Comparison of ENCODE assay signal across 14 mouse cellular contexts in the genomic region with DNA sequence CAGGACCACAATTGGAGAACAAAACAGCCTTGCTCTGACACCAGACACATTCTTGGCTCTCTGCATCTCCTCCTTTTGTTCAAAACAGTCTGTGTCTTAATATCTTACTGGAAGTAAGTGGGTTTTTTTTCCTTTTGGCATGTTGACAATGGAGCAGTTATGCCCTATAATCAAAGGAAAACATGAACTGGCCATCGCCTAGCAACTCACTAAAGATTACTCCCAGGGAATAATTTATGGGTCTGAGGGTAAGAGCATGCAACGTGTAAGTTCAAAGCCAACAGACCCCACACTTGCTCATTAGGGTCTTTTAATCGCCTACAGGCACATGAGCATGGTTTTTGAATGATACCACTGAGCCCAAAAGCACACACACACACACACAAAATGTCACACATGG.
DNase-seq lines count a peak whose midpoint lies in the region; ATAC-seq and TF ChIP-seq lines count a peak whose summit lies in the region.
"Had no signal": no experiment of that assay in that cellular context is flagged by ENCODE, and none has a peak within 500 bp of the region (broad histone marks: within the 10 kb centered on the region; RNA-seq: fewer than 3 reads in every experiment).

No protein-coding gene starts in this region.

- H3K27ac ChIP-seq in heart, embryonic 15.5 days = 0 out of 2 replicates have a peak overlapping the region, but pooled peaks have one; percentile 40
- H3K27ac ChIP-seq in heart, adult 2 months = no peak overlapping the region
- H3K27ac ChIP-seq in lung, postnatal 0 days (ENCODE audit: low read length) = no peak overlapping the region
- H3K27ac ChIP-seq in forebrain, embryonic 12.5 days = peak overlapping the region; percentile 54
- no peak overlapping the region for H3K27ac ChIP-seq in midbrain, postnatal 0 days (ENCODE audit: low read depth, low read length)
- H3K27ac ChIP-seq in thymus, adult 2 months (ENCODE audit: control insufficient read depth, insufficient read depth, low read length) = no peak overlapping the region
- H3K27ac ChIP-seq: embryonic facial prominence, embryonic 13.5 days; lung, embryonic 15.5 days had no signal

- peaks cover 9% of the 10 kb centered on the region for H3K4me1 ChIP-seq in heart, embryonic 15.5 days (replicated peaks)
- H3K4me1 ChIP-seq in heart, adult 2 months (ENCODE audit: control insufficient read depth, insufficient read depth, low read length) = peaks cover 5% of the 10 kb centered on the region; the same call in 1 of the 2 replicates
- no peaks in the 10 kb centered on the region for H3K4me1 ChIP-seq in lung, postnatal 0 days (ENCODE audit: insufficient read depth, low read depth, low read length)
- peaks cover 19% of the 10 kb centered on the region for H3K4me1 ChIP-seq in forebrain, embryonic 12.5 days
- H3K4me1 ChIP-seq in midbrain, postnatal 0 days (ENCODE audit: insufficient read depth, low read length) = no peaks in the 10 kb centered on the region
- H3K4me1 ChIP-seq in thymus, adult 2 months (replicated peaks; ENCODE audit: control insufficient read depth, insufficient read depth, low read length) = no peaks in the 10 kb centered on the region
- H3K4me1 ChIP-seq: embryonic facial prominence, embryonic 13.5 days had no signal

- WGBS in heart, embryonic 15.5 days = 46% methylated on average over 3 of the region's 3 CpGs
- WGBS in heart, adult 2 months = 39% methylated on average over 3 of the region's 3 CpGs
- 55% methylated on average over 3 of the region's 3 CpGs for WGBS in lung, postnatal 0 days
- WGBS in forebrain, embryonic 12.5 days = 32% methylated on average over 3 of the region's 3 CpGs
- 23% methylated on average over 3 of the region's 3 CpGs for WGBS in midbrain, postnatal 0 days
- 76% methylated on average over 3 of the region's 3 CpGs for WGBS in thymus, adult 2 months

- no peak for TF ChIP-seq POLR2A in heart, adult 2 months (IDR thresholded peaks at IDR 0.05; ENCODE audit: insufficient read depth, low read depth, low read length)
- TF ChIP-seq POLR2A in thymus, adult 2 months (IDR thresholded peaks at IDR 0.05; ENCODE audit: control insufficient read depth, extremely low read depth, insufficient read depth, low read length, poor library complexity) = no peak

- no peak for ATAC-seq in heart, embryonic 15.5 days (replicated peaks; ENCODE audit: insufficient number of reproducible peaks, insufficient read depth, low FRiP score, low read depth)
- no peak for ATAC-seq in lung, postnatal 0 days
- ATAC-seq in forebrain, embryonic 12.5 days (ENCODE audit: low FRiP score) = peak; percentile 55; the same call in 1 of the 2 replicates
- ATAC-seq in midbrain, postnatal 0 days (ENCODE audit: low FRiP score) = no peak

- no peaks in the 10 kb centered on the region for H3K9me3 ChIP-seq in heart, embryonic 15.5 days (replicated peaks)
- H3K9me3 ChIP-seq in lung, postnatal 0 days (ENCODE audit: low read length) = no peaks in the 10 kb centered on the region
- H3K9me3 ChIP-seq in forebrain, embryonic 12.5 days = no peaks in the 10 kb centered on the region
- H3K9me3 ChIP-seq in midbrain, postnatal 0 days (ENCODE audit: low read length) = no peaks in the 10 kb centered on the region
- H3K9me3 ChIP-seq: embryonic facial prominence, embryonic 13.5 days; lung, embryonic 15.5 days had no signal

- H3K79me2 ChIP-seq in heart, adult 2 months (replicated peaks; ENCODE audit: control insufficient read depth, insufficient read depth, low read length) = no peaks in the 10 kb centered on the region

- intact Hi-C loops in heart, adult 2 months (cut with DNase I) = loop anchor here (5.0 kb wide), 1 partner anchor 53 kb away; no protein-coding TSS in a partner anchor

- H3K9ac ChIP-seq in heart, embryonic 15.5 days = no peak overlapping the region
- no peak overlapping the region for H3K9ac ChIP-seq in heart, adult 2 months (ENCODE audit: low read depth, low read length)
- no peak overlapping the region for H3K9ac ChIP-seq in lung, postnatal 0 days (replicated peaks; ENCODE audit: low read depth)
- H3K9ac ChIP-seq in forebrain, embryonic 12.5 days = no peak overlapping the region
- no peak overlapping the region for H3K9ac ChIP-seq in midbrain, postnatal 0 days (replicated peaks; ENCODE audit: low read length, poor library complexity, severe bottlenecking)
- H3K9ac ChIP-seq: embryonic facial prominence, embryonic 13.5 days; lung, embryonic 15.5 days had no signal

- H3K36me3 ChIP-seq in heart, embryonic 15.5 days = peaks cover 15% of the 10 kb centered on the region; the same call in 1 of the 2 replicates
- H3K36me3 ChIP-seq in heart, adult 2 months (ENCODE audit: control insufficient read depth, insufficient read depth, low read length) = peaks cover 23% of the 10 kb centered on the region
- H3K36me3 ChIP-seq in lung, postnatal 0 days (ENCODE audit: insufficient read depth, low read length) = no peaks in the 10 kb centered on the region
- H3K36me3 ChIP-seq in forebrain, embryonic 12.5 days (replicated peaks) = no peaks in the 10 kb centered on the region
- H3K36me3 ChIP-seq in midbrain, postnatal 0 days (ENCODE audit: insufficient read depth, low read length) = no peaks in the 10 kb centered on the region
- H3K36me3 ChIP-seq in thymus, adult 2 months (ENCODE audit: control insufficient read depth, insufficient read depth, low read length) = no peaks in the 10 kb centered on the region
- H3K36me3 ChIP-seq: embryonic facial prominence, embryonic 13.5 days; lung, embryonic 15.5 days had no signal

- no peak overlapping the region for H3K4me3 ChIP-seq in heart, embryonic 15.5 days
- no peak overlapping the region for H3K4me3 ChIP-seq in heart, adult 2 months
- H3K4me3 ChIP-seq in lung, postnatal 0 days (ENCODE audit: low read depth, low read length) = no peak overlapping the region
- no peak overlapping the region for H3K4me3 ChIP-seq in forebrain, embryonic 12.5 days (replicated peaks)
- H3K4me3 ChIP-seq in midbrain, postnatal 0 days (ENCODE audit: low read depth, low read length) = no peak overlapping the region
- no peak overlapping the region for H3K4me3 ChIP-seq in thymus, adult 2 months (ENCODE audit: control insufficient read depth, insufficient read depth, low read length)
- H3K4me3 ChIP-seq: embryonic facial prominence, embryonic 13.5 days; lung, embryonic 15.5 days had no signal

- no peak for TF ChIP-seq EP300 in heart, adult 2 months (IDR thresholded peaks at IDR 0.05; ENCODE audit: insufficient read depth, low read depth, low read length)
- no peak for TF ChIP-seq EP300 in lung, postnatal 0 days (IDR thresholded peaks at IDR 0.05)

- DNase-seq in heart, adult 2 months = no peak
- peak; percentile 25 for DNase-seq in lung, postnatal 0 days (ENCODE audit: low spot score)
- no peak for DNase-seq in lung, postnatal 36 days
- DNase-seq in midbrain, postnatal 0 days (ENCODE audit: low spot score) = peak; percentile 66
- DNase-seq in thymus, adult 2 months = no peak
- no peak for DNase-seq in cerebellum, adult 11 months
- DNase-seq: adrenal gland, postnatal 10 days; B cell, adult 2 months; heart, adult 11 months; kidney, adult 9 months had no signal

- TF ChIP-seq CTCF in heart, adult 2 months (IDR thresholded peaks at IDR 0.05) = no peak
- no peak for TF ChIP-seq CTCF in lung, postnatal 0 days (IDR thresholded peaks at IDR 0.05)
- no peak for TF ChIP-seq CTCF in midbrain, postnatal 0 days (IDR thresholded peaks at IDR 0.05)
- TF ChIP-seq CTCF in thymus, adult 2 months (IDR thresholded peaks at IDR 0.05; ENCODE audit: borderline replicate concordance, control insufficient read depth, extremely low read depth, insufficient read depth, low read length, poor library complexity) = no peak

- H3K4me2 ChIP-seq in heart, embryonic 15.5 days = no peak overlapping the region
- no peak overlapping the region for H3K4me2 ChIP-seq in lung, postnatal 0 days (replicated peaks; ENCODE audit: low read depth, low read length)
- H3K4me2 ChIP-seq in forebrain, embryonic 12.5 days = no peak overlapping the region
- no peak overlapping the region for H3K4me2 ChIP-seq in midbrain, postnatal 0 days (ENCODE audit: low read depth, low read length, poor library complexity, severe bottlenecking)
- H3K4me2 ChIP-seq: embryonic facial prominence, embryonic 13.5 days; lung, embryonic 15.5 days had no signal

- H3K27me3 ChIP-seq in heart, embryonic 15.5 days = no peaks in the 10 kb centered on the region
- no peaks in the 10 kb centered on the region for H3K27me3 ChIP-seq in heart, adult 2 months (ENCODE audit: control insufficient read depth, insufficient read depth, low read length)
- no peaks in the 10 kb centered on the region for H3K27me3 ChIP-seq in lung, postnatal 0 days (replicated peaks; ENCODE audit: insufficient read depth, low read length)
- H3K27me3 ChIP-seq in forebrain, embryonic 12.5 days = no peaks in the 10 kb centered on the region
- no peaks in the 10 kb centered on the region for H3K27me3 ChIP-seq in midbrain, postnatal 0 days (ENCODE audit: insufficient read depth, low read length)
- H3K27me3 ChIP-seq in thymus, adult 2 months (ENCODE audit: control insufficient read depth, insufficient read depth, low read length) = no peaks in the 10 kb centered on the region
- H3K27me3 ChIP-seq: embryonic facial prominence, embryonic 13.5 days; lung, embryonic 15.5 days had no signal

Comparison
In these comparisons a context has a peak if more than half of its experiments do, and no peak if none do; other contexts are left out.
1. H3K27ac ChIP-seq: peak in heart, embryonic 15.5 days (single experiment) and forebrain, embryonic 12.5 days (single experiment); none in heart, adult 2 months (single experiment), lung, postnatal 0 days (single experiment), midbrain, postnatal 0 days (single experiment) and thymus, adult 2 months (single experiment).
2. DNase-seq: peak in lung, postnatal 0 days (single experiment) and midbrain, postnatal 0 days (single experiment); none in heart, adult 2 months (0 of 2), lung, postnatal 36 days (single experiment), thymus, adult 2 months (single experiment) and cerebellum, adult 11 months (single experiment).